Mouse (Mus musculus): ENCODE results near the gene Uhrf1.
"Not testable (repeated sequence)": the region's sequence is repeated elsewhere in the genome, so short reads cannot be mapped to it uniquely, and the experiment has no call there.

Uhrf1 gene

GRCm38 (mm10) chr17:56303160-56303846 lies at the start of gene Uhrf1:
Uhrf1 (plus strand) TSS chr17:56303321.
- DNase-seq: peak; percentile 54 to 61

- DNase-seq: no peak
These were observed 48.4 kb upstream of the Uhrf1 start for GRCm38 (mm10) chr17:56254695-56255094.

GRCm38 (mm10) chr17:56255429-56255828 lies 47.7 kb upstream of the Uhrf1 start:
- peak; percentile 13 to 18 for DNase-seq

- peak; percentile 98 for DNase-seq
These were observed 47.3 kb upstream of the Uhrf1 start for GRCm38 (mm10) chr17:56255863-56256238.

- DNase-seq: peak; percentile 88 to 91
These were observed 46.8 kb upstream of the Uhrf1 start, which contains the start of gene Fem1a for GRCm38 (mm10) chr17:56256239-56256881. Fem1a (plus strand) TSS chr17:56256810.

- peak in 1 of 2 experiments; percentile 28 for DNase-seq
These were observed 45.8 kb upstream of the Uhrf1 start for GRCm38 (mm10) chr17:56257181-56257894.

- DNase-seq: not testable (repeated sequence)
These were observed 44.9 kb upstream of the Uhrf1 start for GRCm38 (mm10) chr17:56258269-56258668.

- not testable (repeated sequence) for DNase-seq
These were observed 44.3 kb upstream of the Uhrf1 start for GRCm38 (mm10) chr17:56258812-56259211.

GRCm38 (mm10) chr17:56259301-56260037 lies 43.7 kb upstream of the Uhrf1 start:
- no peak for DNase-seq

GRCm38 (mm10) chr17:56261166-56261565 lies 42.0 kb upstream of the Uhrf1 start:
- DNase-seq: no peak

GRCm38 (mm10) chr17:56262645-56263094 lies 40.5 kb upstream of the Uhrf1 start:
- no peak for DNase-seq

- peak; percentile 82 to 84 for DNase-seq
These were observed 39.1 kb upstream of the Uhrf1 start for GRCm38 (mm10) chr17:56264020-56264419.

GRCm38 (mm10) chr17:56265011-56265410 lies 38.1 kb upstream of the Uhrf1 start:
- peak; percentile 64 for DNase-seq

- no peak for DNase-seq
These were observed 37.3 kb upstream of the Uhrf1 start for GRCm38 (mm10) chr17:56265869-56266268.

- DNase-seq: peak; percentile 88 to 92
These were observed 36.9 kb upstream of the Uhrf1 start for GRCm38 (mm10) chr17:56266271-56266670.

GRCm38 (mm10) chr17:56269153-56269630 lies 33.9 kb upstream of the Uhrf1 start:
- DNase-seq: peak; percentile 65 to 71

- DNase-seq: no peak
These were observed 33.4 kb upstream of the Uhrf1 start for GRCm38 (mm10) chr17:56269741-56270140.

GRCm38 (mm10) chr17:56271609-56272253 lies 31.4 kb upstream of the Uhrf1 start:
- no peak for DNase-seq

GRCm38 (mm10) chr17:56272644-56273043 lies 30.5 kb upstream of the Uhrf1 start:
- DNase-seq: no peak

- no peak for DNase-seq
These were observed 29.6 kb upstream of the Uhrf1 start for GRCm38 (mm10) chr17:56273482-56273881.

- DNase-seq: no peak
These were observed 29.1 kb upstream of the Uhrf1 start for GRCm38 (mm10) chr17:56273986-56274385.

GRCm38 (mm10) chr17:56275842-56276480 lies 27.2 kb upstream of the Uhrf1 start:
- DNase-seq: peak in 1 of 2 experiments; percentile 30

Data from B cell, adult 2 months (primary cell).